Mouse (Mus musculus): ENCODE measurements around the gene Vip. TPM values are rescaled to one million over a fixed set of nuclear protein-coding genes. Genes with fewer than 3 reads are reported as not detected.

The Vip gene
- polyA plus RNA-seq, 1 experiment from 2014 or later, result 0.13 TPM

DNA sequence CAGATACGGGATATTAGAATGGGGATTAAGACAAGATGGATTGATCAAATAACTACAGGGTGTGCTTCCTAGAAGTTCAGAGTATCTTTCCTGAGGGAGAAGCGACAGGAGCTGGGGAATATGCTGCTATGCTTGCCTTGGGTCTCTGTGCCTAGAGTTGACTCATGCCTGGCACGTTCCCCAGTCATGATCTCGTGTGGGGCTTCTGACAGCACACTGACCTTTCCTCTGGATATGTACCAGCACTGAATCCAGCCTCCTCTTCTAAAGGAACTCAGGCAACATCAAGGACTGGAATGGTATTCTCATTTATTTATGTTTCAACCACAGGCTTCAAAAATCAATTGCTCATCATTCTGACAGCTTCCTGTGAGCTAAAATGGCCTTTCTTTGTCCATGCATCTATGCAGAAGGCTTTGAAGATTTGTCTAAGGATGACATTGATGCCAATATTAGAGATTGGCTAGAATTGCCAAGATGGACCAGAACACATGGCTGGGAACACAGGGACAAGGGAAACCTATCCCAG lies 5.3 kb upstream of the Vip start:
- ATAC-seq (ENCODE audit: low read depth) (no peak), DNase-seq (no peak)
- 47% methylated on average over 4 of the region's 4 CpGs for WGBS (ENCODE audit: insufficient replicate concordance)
- Histone ChIP-seq H3K9ac (no peak overlapping the region), H3K27me3 (no peaks in the 10 kb centered on the region), H3K4me1 (replicated peaks) (no peaks in the 10 kb centered on the region), H3K27ac (no peak overlapping the region), H3K4me3 (replicated peaks) (no peak overlapping the region), H3K9me3 (replicated peaks) (no peaks in the 10 kb centered on the region), H3K36me3 (no peaks in the 10 kb centered on the region), H3K4me2 (no peak overlapping the region)

DNA sequence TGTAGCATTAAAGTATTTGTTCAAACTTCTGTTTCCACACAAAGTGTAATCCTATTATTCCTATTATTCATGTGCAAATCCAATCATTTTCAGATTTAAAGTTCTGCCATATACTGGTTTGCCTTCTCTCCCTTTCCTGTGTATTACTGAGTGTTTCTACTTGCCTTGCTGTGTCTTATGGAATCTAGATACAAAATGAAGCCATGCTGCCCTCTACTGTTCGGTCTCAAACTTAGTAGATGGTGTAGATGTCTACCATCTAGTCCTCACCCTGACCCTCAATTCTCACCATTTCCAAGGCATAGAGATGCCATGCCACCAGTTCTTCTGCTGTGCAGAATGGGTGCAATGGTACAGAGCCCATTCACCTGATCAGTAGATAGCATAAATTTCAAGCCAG lies 4.7 kb upstream of the Vip start:
- ATAC-seq (ENCODE audit: low read depth), result no peak
- Histone ChIP-seq H3K4me1 (replicated peaks) (no peaks in the 10 kb centered on the region), H3K9me3 (replicated peaks) (no peaks in the 10 kb centered on the region), H3K36me3 (no peaks in the 10 kb centered on the region), H3K4me3 (replicated peaks) (no peak overlapping the region), H3K4me2 (no peak overlapping the region), H3K9ac (no peak overlapping the region), H3K27me3 (no peaks in the 10 kb centered on the region), H3K27ac (no peak overlapping the region)
- no peak for DNase-seq
- WGBS (ENCODE audit: insufficient replicate concordance), result 9% methylated on average over 1 of the region's 1 CpGs

GRCm38 (mm10) chr10:5637322-5637721 lies 1.7 kb upstream of the Vip start:
- H3K4me2 ChIP-seq, result no peak overlapping the region
- no peak overlapping the region for H3K4me3 ChIP-seq (replicated peaks)
- H3K9ac ChIP-seq, result no peak overlapping the region
- H3K27ac ChIP-seq, result no peak overlapping the region
- no peak for DNase-seq
- no peaks in the 10 kb centered on the region for H3K4me1 ChIP-seq (replicated peaks)
- H3K36me3 ChIP-seq, result no peaks in the 10 kb centered on the region
- ATAC-seq (ENCODE audit: low read depth), result no peak
- no peaks in the 10 kb centered on the region for H3K27me3 ChIP-seq
- H3K9me3 ChIP-seq (replicated peaks), result no peaks in the 10 kb centered on the region
- 54% methylated on average over 4 of the region's 4 CpGs for WGBS (ENCODE audit: insufficient replicate concordance)

DNA sequence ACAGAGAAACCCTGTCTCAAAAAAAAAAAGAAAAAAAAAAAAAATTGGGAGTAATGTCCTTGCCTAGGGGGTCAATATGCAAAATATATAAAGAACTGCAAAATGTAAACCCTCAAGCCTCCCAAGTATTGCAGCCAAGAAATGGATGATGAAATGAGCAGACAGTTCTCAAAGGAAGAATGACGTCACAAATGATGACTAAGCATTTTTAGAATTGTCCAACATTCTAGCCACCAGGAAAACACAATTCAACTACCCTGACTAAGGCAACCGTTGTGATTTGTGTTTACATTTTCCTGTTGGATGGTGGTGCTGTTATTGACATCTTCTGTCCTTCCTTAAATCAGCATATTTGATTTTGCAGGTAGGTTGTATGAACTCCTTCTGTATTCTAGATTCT lies 42.3 kb downstream of the Vip start:
- no peak overlapping the region for H3K4me2 ChIP-seq
- H3K36me3 ChIP-seq, result no peaks in the 10 kb centered on the region
- H3K4me3 ChIP-seq (replicated peaks), result no peak overlapping the region
- 33% methylated on average over 2 of the region's 2 CpGs for WGBS (ENCODE audit: insufficient replicate concordance)
- DNase-seq, result no peak
- peaks cover 10% of the 10 kb centered on the region for H3K4me1 ChIP-seq (replicated peaks)
- H3K9ac ChIP-seq, result no peak overlapping the region
- H3K9me3 ChIP-seq (replicated peaks), result no peaks in the 10 kb centered on the region
- no peak for ATAC-seq (ENCODE audit: low read depth)
- H3K27ac ChIP-seq, result no peak overlapping the region
- H3K27me3 ChIP-seq, result no peaks in the 10 kb centered on the region

- H3K27me3 ChIP-seq, result no peaks in the 10 kb centered on the region
- H3K4me3 ChIP-seq (replicated peaks), result no peak overlapping the region
- 27% methylated on average over 6 of the region's 6 CpGs for WGBS (ENCODE audit: insufficient replicate concordance)
- peak overlapping the region; percentile 45 for H3K27ac ChIP-seq
- no peaks in the 10 kb centered on the region for H3K9me3 ChIP-seq (replicated peaks)
- peaks cover 14% of the 10 kb centered on the region for H3K4me1 ChIP-seq (replicated peaks)
- peak; percentile 95 for ATAC-seq (ENCODE audit: low read depth)
- H3K9ac ChIP-seq, result no peak overlapping the region
- H3K4me2 ChIP-seq, result peak overlapping the region; percentile 32
- no peaks in the 10 kb centered on the region for H3K36me3 ChIP-seq
- DNase-seq, result peak; percentile 27
Measured at GRCm38 (mm10) chr10:5685608-5686007, 46.6 kb downstream of the Vip start.

GRCm38 (mm10) chr10:5694351-5694750 lies 55.3 kb downstream of the Vip start:
- no peak for DNase-seq
- ATAC-seq (ENCODE audit: low read depth), result no peak
- WGBS (ENCODE audit: insufficient replicate concordance), result 13% methylated on average over 1 of the region's 1 CpGs

More at GRCm38 (mm10) chr10:5694351-5694750, 55.3 kb downstream of the Vip start:
- no peak overlapping the region for H3K9ac ChIP-seq
- no peaks in the 10 kb centered on the region for H3K27me3 ChIP-seq
- H3K27ac ChIP-seq, result no peak overlapping the region
- no peak overlapping the region for H3K4me2 ChIP-seq
- no peak overlapping the region for H3K4me3 ChIP-seq (replicated peaks)
- H3K9me3 ChIP-seq (replicated peaks), result no peaks in the 10 kb centered on the region
- H3K4me1 ChIP-seq (replicated peaks), result no peaks in the 10 kb centered on the region
- no peaks in the 10 kb centered on the region for H3K36me3 ChIP-seq

Other genes with a start within 250 kb of the Vip start
- gene Syne1, start 87.7 kb upstream of the Vip start, polyA plus RNA-seq (2015; fragmentation: Nextera tagmentation; extraction: Ambion mirVana), result 2.4 and 2.5 TPM in 2 replicates
- 2.0 and 2.8 TPM in 2 replicates for gene Myct1, start 45.4 kb upstream of the Vip start, polyA plus RNA-seq (2015; fragmentation: Nextera tagmentation; extraction: Ambion mirVana)
- gene Fbxo5, start 166.4 kb downstream of the Vip start, polyA plus RNA-seq (2015; fragmentation: Nextera tagmentation; extraction: Ambion mirVana), result 88.6 and 107 TPM in 2 replicates
- 7.1 and 7.4 TPM in 2 replicates for gene Mtrf1l, start 184.7 kb downstream of the Vip start, polyA plus RNA-seq (2015; fragmentation: Nextera tagmentation; extraction: Ambion mirVana)